Mouse (Mus musculus): ENCODE measurements at regions not wholly inside any gene's neighbourhood (a gene's known extent, or its start where the extent isn't known, plus 50 kb on each side); places are given as distances from the start of the nearest gene placed in this dataset.
A peak's percentile ranks its signal among the peaks of the same experiment; 100 is the strongest.

DNA sequence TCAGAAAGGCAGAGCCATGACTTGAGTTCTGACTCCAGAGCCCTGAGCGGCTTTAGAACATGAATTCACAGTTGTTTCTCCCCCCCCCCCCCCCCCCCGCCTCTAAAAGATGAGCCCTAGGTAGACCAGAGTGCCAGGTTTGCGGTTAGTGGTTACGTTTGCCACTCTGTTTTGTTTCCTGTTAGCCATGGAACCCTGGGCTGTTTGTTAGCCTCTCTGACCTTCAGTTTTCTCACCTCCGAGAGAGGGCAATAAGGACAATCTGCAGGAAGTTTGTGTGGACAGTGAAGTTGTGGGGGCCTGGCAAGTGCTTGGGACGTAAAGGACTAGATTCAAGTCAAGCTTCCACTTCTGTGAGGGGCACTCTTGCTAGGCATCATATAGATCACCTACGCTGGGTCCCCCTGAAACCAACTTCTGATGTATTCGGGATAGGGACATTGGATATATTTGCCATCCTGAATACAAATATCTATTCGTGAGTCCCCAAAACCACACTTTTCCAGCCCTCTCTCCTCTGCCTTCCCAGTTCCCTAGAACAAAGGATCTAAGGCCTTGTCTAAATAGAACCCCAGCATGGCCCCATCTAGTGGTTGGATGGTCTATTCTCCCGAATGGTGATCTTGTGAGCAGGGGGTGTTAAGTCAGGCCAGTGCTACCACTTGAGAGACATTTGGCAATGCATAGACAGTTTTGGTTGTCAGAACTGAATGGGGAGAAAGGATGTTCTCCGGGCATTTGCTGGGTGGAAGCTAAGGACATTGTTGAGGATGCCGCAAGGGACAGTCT is 145.4 kb upstream of the Tle3 start:
- peak; percentile 53 for DNase-seq (ENCODE audit: low read depth, low spot score)

DNA sequence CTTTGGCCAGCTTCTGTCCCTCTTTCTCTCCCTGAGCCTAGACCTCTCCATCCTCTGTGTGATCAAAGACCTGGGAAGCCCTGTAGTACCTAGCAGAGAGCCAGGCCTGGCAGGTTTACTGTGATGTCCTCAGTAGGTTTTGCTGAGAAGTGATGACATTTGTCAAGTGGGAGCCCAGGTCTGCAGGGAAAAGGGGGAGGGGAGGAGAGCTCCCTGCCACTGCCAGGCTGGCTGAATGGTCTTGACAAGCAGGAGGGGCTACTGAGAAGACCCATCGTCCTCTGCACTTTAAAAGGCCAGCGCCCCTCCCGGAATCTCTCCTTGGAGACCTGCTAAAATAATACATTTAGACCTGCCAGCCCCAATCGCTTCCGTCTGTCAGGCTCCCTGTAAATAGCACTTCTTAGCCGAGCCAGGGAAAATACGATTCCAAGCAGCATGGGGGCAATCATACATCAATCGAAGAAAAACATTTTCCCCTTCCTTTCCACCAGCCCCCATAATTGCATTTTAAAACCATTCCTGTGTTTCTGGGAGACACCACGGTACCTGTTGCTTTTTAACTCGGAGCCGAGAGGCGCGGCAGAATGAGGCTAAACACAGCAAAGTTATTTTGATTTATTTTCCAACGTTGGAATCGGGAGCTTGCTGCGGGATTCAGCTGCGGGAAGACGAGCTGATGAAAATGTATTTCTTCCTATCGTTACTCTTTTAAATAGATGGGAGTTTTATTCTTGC is 144.5 kb upstream of the Tle3 start:
- no peak for DNase-seq (ENCODE audit: low read depth, low spot score)

- DNase-seq (ENCODE audit: low read depth, low spot score), result no peak
Observed at GRCm38 (mm10) chr9:61228230-61228631, 143.9 kb upstream of the Tle3 start.

DNA sequence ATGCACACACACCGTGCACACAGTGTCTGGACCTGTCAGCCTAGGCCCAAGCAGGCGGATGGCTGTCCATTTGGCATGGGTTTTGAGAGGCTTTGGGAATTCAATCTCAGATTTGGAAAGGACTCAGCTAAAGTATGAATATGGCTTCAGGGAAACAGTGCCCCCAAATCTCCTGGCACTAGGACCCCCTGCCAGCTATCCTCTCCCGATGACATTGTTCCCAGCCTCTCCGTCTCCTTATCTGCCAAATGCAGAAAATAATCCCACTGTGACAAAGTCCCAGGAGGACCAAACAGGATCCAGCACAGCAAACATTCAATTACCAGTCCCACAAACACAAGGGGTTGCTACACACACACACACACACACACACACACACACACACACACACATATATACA is 141.9 kb upstream of the Tle3 start:
- no peak for DNase-seq (ENCODE audit: low read depth, low spot score)

GRCm38 (mm10) chr9:61232630-61233029 is 139.5 kb upstream of the Tle3 start:
- DNase-seq (ENCODE audit: low read depth, low spot score), result no peak

GRCm38 (mm10) chr9:61233251-61233650 is 138.9 kb upstream of the Tle3 start:
- DNase-seq (ENCODE audit: low read depth, low spot score), result no peak

DNA sequence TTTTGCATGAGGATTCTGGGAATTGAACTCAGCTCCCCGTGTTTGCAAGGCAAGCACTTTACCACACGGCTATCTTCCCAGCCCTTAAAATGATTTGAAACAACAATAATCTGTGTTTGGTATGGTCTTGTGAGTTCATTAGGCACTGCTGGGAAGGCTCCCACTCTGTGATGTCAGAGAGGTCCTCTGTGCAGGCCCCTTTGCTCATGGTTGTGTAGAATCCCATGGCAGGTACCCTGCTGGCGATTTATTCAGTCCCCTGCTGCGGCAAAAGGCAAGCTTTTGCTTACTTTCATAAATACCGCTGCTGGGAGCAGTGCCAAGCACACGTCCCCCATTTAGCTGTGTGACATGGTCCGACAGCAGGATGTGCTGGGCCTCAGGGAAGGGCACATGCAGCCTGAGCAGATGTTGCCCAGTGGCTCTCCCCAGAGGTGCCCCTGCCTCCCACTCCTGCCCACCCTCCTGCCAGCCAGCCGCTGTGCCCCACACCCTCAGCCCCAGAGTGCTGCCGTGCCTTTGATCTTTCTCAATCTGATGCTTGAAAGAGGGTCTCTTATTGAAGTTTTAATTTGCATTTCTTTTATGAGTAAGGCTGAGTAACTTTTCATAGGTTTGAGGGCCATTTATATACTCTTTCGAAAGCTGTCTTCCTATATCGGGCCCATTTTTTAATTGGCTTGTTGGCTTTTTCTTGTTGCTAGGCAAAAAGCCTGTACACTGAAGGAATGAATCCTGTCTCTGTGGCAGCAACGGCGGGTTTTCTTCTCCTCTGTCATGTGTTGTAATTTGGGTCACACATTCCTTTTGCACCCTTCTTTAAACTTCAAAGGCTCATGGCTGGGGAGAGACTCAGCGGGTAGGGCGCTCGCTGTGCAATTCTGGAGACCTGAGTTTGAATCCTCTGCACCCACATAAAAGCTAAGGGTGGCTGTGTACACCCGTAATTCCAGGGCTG is 136.2 kb upstream of the Tle3 start:
- peak; percentile 24 for DNase-seq (ENCODE audit: low read depth, low spot score)

- DNase-seq (ENCODE audit: low read depth, low spot score), result no peak
Observed at GRCm38 (mm10) chr9:61238687-61239250, 133.4 kb upstream of the Tle3 start.

- DNase-seq (ENCODE audit: low read depth, low spot score), result no peak
Observed at GRCm38 (mm10) chr9:61239328-61239727, 132.8 kb upstream of the Tle3 start.

- no peak for DNase-seq (ENCODE audit: low read depth, low spot score)
Observed at GRCm38 (mm10) chr9:61241442-61241841, 130.7 kb upstream of the Tle3 start.

- no peak for DNase-seq (ENCODE audit: low read depth, low spot score)
Observed at GRCm38 (mm10) chr9:61242167-61242860, 129.9 kb upstream of the Tle3 start.

- DNase-seq (ENCODE audit: low read depth, low spot score), result peak; percentile 41
Observed at GRCm38 (mm10) chr9:61243289-61243688, 128.9 kb upstream of the Tle3 start.

DNA sequence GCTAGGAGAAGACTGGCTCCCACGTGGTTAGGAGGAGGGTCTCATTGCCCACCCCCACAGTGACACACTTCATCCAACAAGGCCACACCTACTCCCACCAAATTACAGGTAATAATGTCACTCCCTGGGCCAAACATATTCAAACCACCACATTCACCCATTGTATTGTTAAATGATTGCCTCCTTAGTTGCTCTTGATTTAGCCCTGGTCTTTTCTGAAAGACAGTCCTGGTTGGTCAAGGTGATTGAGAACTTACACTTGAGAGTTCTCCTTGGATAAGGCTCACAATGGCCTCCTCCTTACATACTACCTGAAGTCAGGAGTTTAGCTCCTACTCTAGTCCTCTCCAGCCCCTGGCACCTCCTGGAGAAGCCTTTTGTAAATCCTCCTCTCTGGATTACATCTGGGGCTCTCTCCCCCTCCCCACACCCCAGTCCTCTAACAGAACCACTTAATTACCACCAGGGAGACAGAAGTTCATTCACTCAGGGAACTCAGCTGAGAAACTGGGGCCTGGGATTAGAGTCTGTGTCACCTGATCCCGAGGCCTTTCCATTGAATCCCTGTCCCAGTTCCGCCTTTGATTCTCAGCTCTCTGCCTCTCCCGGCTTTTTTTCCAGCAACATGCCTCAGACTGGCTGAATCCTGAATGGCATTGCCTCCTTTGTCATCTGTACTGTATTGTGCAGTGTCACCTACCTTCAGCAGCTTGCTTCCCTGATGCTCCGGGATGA is 122.3 kb upstream of the Tle3 start:
- DNase-seq (ENCODE audit: low read depth, low spot score), result no peak

DNA sequence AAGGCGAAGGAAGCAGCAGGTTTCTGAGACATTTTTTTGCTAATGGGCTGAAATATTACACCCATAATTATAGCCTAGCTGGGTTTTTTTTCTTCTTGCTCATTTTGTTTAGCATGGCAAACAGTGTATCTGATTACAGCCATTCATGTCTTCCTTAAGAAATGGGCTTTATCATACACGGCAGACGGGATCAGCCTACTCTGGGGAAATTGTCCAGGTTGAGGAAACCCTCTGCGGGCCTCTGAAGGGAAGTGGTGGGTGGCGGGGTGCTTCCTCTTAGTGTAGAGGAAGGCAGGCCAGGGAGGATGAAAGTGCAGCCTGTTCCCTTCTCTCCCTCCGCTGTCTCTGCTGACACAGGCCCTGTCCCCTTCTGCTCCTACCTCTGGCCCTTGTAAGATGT is 120.6 kb upstream of the Tle3 start:
- peak; percentile 38 for DNase-seq (ENCODE audit: low read depth, low spot score)

DNA sequence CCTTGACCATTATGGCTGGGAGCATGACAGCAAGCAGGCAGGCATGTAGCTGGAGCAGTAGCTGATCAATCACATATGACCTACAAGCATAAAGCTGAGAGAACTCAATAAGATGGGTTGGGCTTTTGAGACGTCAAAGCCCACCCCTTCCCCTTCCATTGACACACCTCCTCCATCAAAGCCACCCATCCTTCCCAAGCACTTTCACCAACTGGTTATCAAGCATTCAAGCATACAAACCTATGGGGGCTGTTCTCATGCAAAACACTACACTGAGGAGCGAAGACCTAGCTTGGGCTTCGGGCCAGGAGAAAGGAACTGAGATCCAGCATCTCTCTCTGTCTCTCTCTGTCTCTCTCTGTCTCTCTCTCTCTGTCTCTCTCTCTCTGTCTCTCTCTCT is 118.4 kb upstream of the Tle3 start:
- DNase-seq (ENCODE audit: low read depth, low spot score), result no peak

GRCm38 (mm10) chr9:61257488-61257887 is 114.7 kb upstream of the Tle3 start:
- DNase-seq (ENCODE audit: low read depth, low spot score), result no peak

DNA sequence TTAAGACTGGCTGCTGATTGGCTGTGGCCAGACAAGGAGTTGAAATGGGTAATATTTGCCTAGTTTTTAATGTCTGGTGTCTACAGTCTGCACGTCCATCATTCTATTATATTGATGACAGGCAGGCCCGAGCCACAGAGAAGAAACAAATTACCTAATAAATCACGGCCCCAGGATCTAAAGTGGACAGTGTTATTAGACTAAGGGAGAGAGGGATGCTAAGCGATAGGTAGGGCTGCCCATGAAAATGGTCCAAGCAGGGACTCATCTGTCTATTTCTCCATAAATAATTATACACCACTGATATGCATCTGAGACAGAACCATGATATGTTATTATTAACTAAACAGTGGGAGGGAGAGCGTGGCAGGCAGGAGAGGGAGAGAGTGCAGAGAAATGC is 114.1 kb upstream of the Tle3 start:
- no peak for DNase-seq (ENCODE audit: low read depth, low spot score)

GRCm38 (mm10) chr9:61259421-61260174 is 112.6 kb upstream of the Tle3 start:
- no peak for DNase-seq (ENCODE audit: low read depth, low spot score)

- no peak for DNase-seq (ENCODE audit: low read depth, low spot score)
Observed at GRCm38 (mm10) chr9:61261263-61261662, 110.9 kb upstream of the Tle3 start.
